ENCODE assay signal across 8 mouse cellular contexts in the genomic region with DNA sequence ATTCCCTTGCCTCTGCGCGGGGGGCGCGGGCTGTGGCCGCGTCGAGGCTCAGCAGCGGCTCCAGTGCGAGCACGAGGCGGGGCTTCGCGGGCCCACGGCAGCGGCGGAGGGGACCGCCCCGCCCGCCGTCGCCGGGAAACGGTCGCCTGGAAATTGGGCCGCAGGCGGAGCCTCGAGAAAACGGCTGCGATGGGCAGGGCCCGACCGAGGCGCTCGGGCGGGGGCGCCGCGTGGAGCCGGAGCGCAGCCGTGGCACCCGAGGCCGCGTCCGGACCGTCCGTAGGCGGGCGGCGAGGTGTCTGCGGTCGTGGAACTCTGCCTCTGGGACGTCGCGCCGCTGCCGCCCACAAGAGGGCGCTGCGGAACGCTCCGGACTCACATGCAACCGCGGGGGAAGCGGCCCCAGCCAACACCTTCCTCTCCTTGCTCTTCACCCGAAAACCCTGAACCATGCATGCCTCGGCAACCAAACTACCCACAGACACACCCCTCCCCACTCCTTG. TPM values are rescaled to one million over a fixed set of nuclear protein-coding genes. Genes with fewer than 3 reads are reported as not detected.
DNase-seq lines count a peak whose midpoint lies in the region; ATAC-seq and TF ChIP-seq lines count a peak whose summit lies in the region.

A gene (minus strand): TSS at position 52 of the 503 bp plus-strand sequence.

- no peak within 1 kb of the TSS for H3K27ac ChIP-seq in CH12.LX (ENCODE audit: insufficient read depth, low read depth)
- no peak within 1 kb of the TSS for H3K27ac ChIP-seq in forebrain, embryonic 13.5 days
- no peak within 1 kb of the TSS for H3K27ac ChIP-seq in liver, embryonic 16.5 days (ENCODE audit: low read length)
- no peak within 1 kb of the TSS for H3K27ac ChIP-seq in neural tube, embryonic 13.5 days (replicated peaks)
- H3K27ac ChIP-seq in testis, adult 2 months (ENCODE audit: control insufficient read depth, insufficient read depth, low read depth, low read length) = peak within 1 kb of the TSS; percentile 32; the same call in 1 of the 2 replicates

- peaks cover 5 to 28% of the 10 kb centered on the region in 2 experiments; a peak in 3 of 4 replicates for H3K4me1 ChIP-seq in CH12.LX (ENCODE audit: control insufficient read depth in 1 of 2, insufficient read depth in 2 of 2)
- peaks cover 50% of the 10 kb centered on the region for H3K4me1 ChIP-seq in forebrain, embryonic 13.5 days
- H3K4me1 ChIP-seq in liver, embryonic 16.5 days (ENCODE audit: control insufficient read depth, low read depth, low read length) = peaks cover 15% of the 10 kb centered on the region
- peaks cover 51% of the 10 kb centered on the region for H3K4me1 ChIP-seq in neural tube, embryonic 13.5 days (replicated peaks)
- peaks cover 48% of the 10 kb centered on the region for H3K4me1 ChIP-seq in testis, adult 2 months (ENCODE audit: control insufficient read depth, insufficient read depth, low read length)

- under 1% methylated on average over 61 of the region's 65 CpGs for WGBS in forebrain, embryonic 13.5 days
- 0% methylated on average over 61 of the region's 65 CpGs for WGBS in liver, embryonic 16.5 days (ENCODE audit: insufficient replicate concordance)
- 1% methylated on average over 61 of the region's 65 CpGs for WGBS in neural tube, embryonic 13.5 days

- peak; percentile 74 for TF ChIP-seq RAD21 in CH12.LX (IDR thresholded peaks at IDR 0.05; ENCODE audit: low read depth, low read length)

- TF ChIP-seq POLR2A in CH12.LX (IDR thresholded peaks at IDR 0.05; ENCODE audit: low read depth, low read length) = peak; percentile 28; the same call in 1 of the 2 replicates
- TF ChIP-seq POLR2A in testis, adult 2 months (IDR thresholded peaks at IDR 0.05; ENCODE audit: control insufficient read depth, low read depth, low read length) = peak; percentile 46; the same call in 1 of the 2 replicates

- H3K36me3 ChIP-seq in CH12.LX (replicated peaks in 1 of 2; ENCODE audit: control insufficient read depth in 1 of 2, insufficient read depth in 1 of 2, low read length in 1 of 2) = no peaks in the 10 kb centered on the region
- H3K36me3 ChIP-seq in forebrain, embryonic 13.5 days (ENCODE audit: poor library complexity, severe bottlenecking) = peaks cover 44% of the 10 kb centered on the region
- no peaks in the 10 kb centered on the region for H3K36me3 ChIP-seq in liver, embryonic 16.5 days (ENCODE audit: control insufficient read depth, insufficient read depth)
- H3K36me3 ChIP-seq in neural tube, embryonic 13.5 days = peaks cover 44% of the 10 kb centered on the region
- no peaks in the 10 kb centered on the region for H3K36me3 ChIP-seq in testis, adult 2 months (ENCODE audit: control insufficient read depth, insufficient read depth, low read length)

- in situ Hi-C loops in CH12.LX (cut with MboI; ENCODE audit: low pct_ligation_motif_present, low pct_unique_long_range_greater_than_20kb, low sequenced_read_pairs) = no loop called here

- no peaks in the 10 kb centered on the region for H3K79me2 ChIP-seq in CH12.LX (replicated peaks; ENCODE audit: control insufficient read depth, extremely low read depth, insufficient read depth, poor library complexity, severe bottlenecking)

- H3K9me3 ChIP-seq in CH12.LX (replicated peaks; ENCODE audit: low read length) = peaks cover 3% of the 10 kb centered on the region
- H3K9me3 ChIP-seq in forebrain, embryonic 13.5 days (replicated peaks) = no peaks in the 10 kb centered on the region
- no peaks in the 10 kb centered on the region for H3K9me3 ChIP-seq in liver, embryonic 16.5 days (replicated peaks; ENCODE audit: control insufficient read depth, low read length)
- no peaks in the 10 kb centered on the region for H3K9me3 ChIP-seq in neural tube, embryonic 13.5 days

- ATAC-seq in forebrain, embryonic 13.5 days = peak; percentile 31
- ATAC-seq in liver, embryonic 16.5 days (ENCODE audit: low read depth) = peak; percentile 17
- peak; percentile 7 for ATAC-seq in neural tube, embryonic 13.5 days (ENCODE audit: low read depth)

- peak; percentile 78 for DNase-seq in CH12.LX (ENCODE audit: extremely low read depth)
- peak; percentile 42 for DNase-seq in c-Kit-positive CD71-positive TER-119-negative erythroid progenitor cells, embryonic 14.5 days (ENCODE audit: low read depth)
- DNase-seq in heart, postnatal 10 days = peak; percentile 84 to 89
- DNase-seq in kidney, postnatal 4 days = peak; percentile 86 to 90

- dilution Hi-C loops in CH12.LX (cut with MboI; ENCODE audit: extremely low pct_ligation_motif_present, extremely low pct_unique_long_range_greater_than_20kb, low sequenced_read_pairs) = no loop called here

- H3K27me3 ChIP-seq in CH12.LX (replicated peaks) = peaks cover 97% of the 10 kb centered on the region
- H3K27me3 ChIP-seq in forebrain, embryonic 13.5 days = peaks cover 67% of the 10 kb centered on the region
- peaks cover 100% of the 10 kb centered on the region for H3K27me3 ChIP-seq in liver, embryonic 16.5 days (ENCODE audit: control insufficient read depth, insufficient read depth, low read depth, low read length)
- H3K27me3 ChIP-seq in neural tube, embryonic 13.5 days = peaks cover 58% of the 10 kb centered on the region
- no peaks in the 10 kb centered on the region for H3K27me3 ChIP-seq in testis, adult 2 months (ENCODE audit: control insufficient read depth, insufficient read depth, low read length)

- intact Hi-C loops in heart, postnatal 10 days (cut with DNase I) = loop anchor here (1.0 to 5.0 kb wide), 3 partner anchors 52 to 231 kb away; no protein-coding TSS in a partner anchor

- 0 out of 2 replicates have a peak, but pooled peaks have one; percentile 18 for TF ChIP-seq EP300 in CH12.LX (IDR thresholded peaks at IDR 0.05; ENCODE audit: low read length)

- peak within 1 kb of the TSS in 2 of 3 experiments; percentile 36 to 41 for H3K4me3 ChIP-seq in CH12.LX (replicated peaks in 1 of 3; ENCODE audit: low read depth in 2 of 3, low read length in 2 of 3, poor library complexity in 1 of 3)
- H3K4me3 ChIP-seq in forebrain, embryonic 13.5 days = peak within 1 kb of the TSS; percentile 86
- H3K4me3 ChIP-seq in liver, embryonic 16.5 days (ENCODE audit: low read depth, low read length) = peak within 1 kb of the TSS; percentile 53
- H3K4me3 ChIP-seq in neural tube, embryonic 13.5 days = peak within 1 kb of the TSS; percentile 81
- H3K4me3 ChIP-seq in testis, adult 2 months (ENCODE audit: control insufficient read depth, low read depth, low read length) = peak within 1 kb of the TSS; percentile 84

- no peak within 1 kb of the TSS for H3K9ac ChIP-seq in CH12.LX (ENCODE audit: insufficient read depth, low read depth)
- peak within 1 kb of the TSS; percentile 93 for H3K9ac ChIP-seq in forebrain, embryonic 13.5 days
- no peak within 1 kb of the TSS for H3K9ac ChIP-seq in liver, embryonic 16.5 days (ENCODE audit: low read depth, low read length)
- H3K9ac ChIP-seq in neural tube, embryonic 13.5 days = peak within 1 kb of the TSS; percentile 96

- H3K4me2 ChIP-seq in CH12.LX (ENCODE audit: insufficient read depth, low read depth, poor library complexity, severe bottlenecking) = peak within 1 kb of the TSS; percentile 57
- H3K4me2 ChIP-seq in forebrain, embryonic 13.5 days = peak within 1 kb of the TSS; percentile 88
- H3K4me2 ChIP-seq in liver, embryonic 16.5 days (ENCODE audit: low read depth, low read length) = peak within 1 kb of the TSS; percentile 75
- peak within 1 kb of the TSS; percentile 94 for H3K4me2 ChIP-seq in neural tube, embryonic 13.5 days

- peak; percentile 14 to 96; a peak in 2 of 4 replicates for TF ChIP-seq CTCF in CH12.LX (conservative IDR thresholded peaks at IDR 0.05 in 1 of 2, IDR thresholded peaks at IDR 0.05 in 1 of 2; ENCODE audit: low read depth in 2 of 2, low read length in 2 of 2)
- TF ChIP-seq CTCF in testis, adult 2 months (IDR thresholded peaks at IDR 0.05; ENCODE audit: control insufficient read depth, insufficient read depth, insufficient replicate concordance, low read depth, low read length) = peak; percentile 93

TF ChIP-seq in CH12.LX, 34 proteins besides CTCF, POLR2A, EP300 and RAD21 (continues in another document):
- TF ChIP-seq MYC (IDR thresholded peaks at IDR 0.05; ENCODE audit: low read depth, low read length) (peak; percentile 77), CHD1 (IDR thresholded peaks at IDR 0.05; ENCODE audit: low read depth, low read length) (no peak), E2F4 (IDR thresholded peaks at IDR 0.05; ENCODE audit: insufficient replicate concordance, low read depth, low read length) (no peak), ZMIZ1 (IDR thresholded peaks at IDR 0.05; ENCODE audit: low read depth, low read length) (no peak; the same call in 1 of the 2 replicates), RCOR1 (conservative IDR thresholded peaks at IDR 0.05; ENCODE audit: low read depth, low read length) (0 out of 2 replicates have a peak, but pooled peaks have one; percentile 46), MAZ (IDR thresholded peaks at IDR 0.05; ENCODE audit: low read depth, low read length) (peak; percentile 82), CHD2 (IDR thresholded peaks at IDR 0.05; ENCODE audit: low read length) (peak; percentile 47; the same call in 1 of the 2 replicates), SMC3 (IDR thresholded peaks at IDR 0.05; ENCODE audit: low read depth, low read length) (peak; percentile 76), GABPA (IDR thresholded peaks at IDR 0.05; ENCODE audit: insufficient replicate concordance, low read depth, low read length) (no peak), JUN (IDR thresholded peaks at IDR 0.05; ENCODE audit: insufficient read depth, low read depth, low read length) (no peak), TCF12 (IDR thresholded peaks at IDR 0.05; ENCODE audit: low read depth, low read length) (0 out of 2 replicates have a peak, but pooled peaks have one; percentile 50), ETS1 (conservative IDR thresholded peaks at IDR 0.05; ENCODE audit: low read depth, low read length) (no peak), USF1 (IDR thresholded peaks at IDR 0.05; ENCODE audit: low read depth, low read length) (no peak), MAFK (IDR thresholded peaks at IDR 0.05; ENCODE audit: insufficient replicate concordance, low read length) (no peak), NRF1 (IDR thresholded peaks at IDR 0.05; ENCODE audit: low read depth, low read length) (no peak; the same call in 1 of the 2 replicates), MEF2A (IDR thresholded peaks at IDR 0.05; ENCODE audit: borderline replicate concordance, low read depth, low read length) (peak; percentile 65; the same call in 1 of the 2 replicates)

RNA-seq across cellular contexts. Expression of the gene that starts here (rescaled TPM):
- total RNA-seq in CH12.LX (2012; rRNA removed) = 0.71 and 1.4 TPM in 2 replicates
- total RNA-seq in CH12.LX (2014; rRNA removed) = not detected in 2 replicates
- 0.46 TPM in 1 of 2 replicates, not detected in the other for polyA plus RNA-seq in CH12.LX (2012; ENCODE audit: insufficient read length, low read depth)
- 10.0 and 18.2 TPM in 2 replicates for polyA plus RNA-seq in forebrain, embryonic 13.5 days (2015; fragmentation: Nextera tagmentation; extraction: Ambion mirVana)
- total RNA-seq in heart, postnatal 10 days (2021) = 1 to 10 TPM; 2.2 to 4.1 TPM
- 0.28 and 0.55 TPM in 2 replicates for polyA plus RNA-seq in liver, embryonic 16.5 days (2015; fragmentation: Nextera tagmentation; extraction: Ambion mirVana)
- polyA plus RNA-seq in neural tube, embryonic 13.5 days (2015; fragmentation: Nextera tagmentation; extraction: Ambion mirVana) = 14.1 and 19.2 TPM in 2 replicates
- 9.5 and 11.6 TPM in 2 replicates for polyA plus RNA-seq in testis, adult 2 months (2012; rRNA removed)

Comparison
In these comparisons a context has a peak if more than half of its experiments do, and no peak if none do; other contexts are left out.
1. Peak in ATAC-seq, H3K4me3 ChIP-seq and H3K4me2 ChIP-seq in liver, embryonic 16.5 days; RNA of the gene not detected or under 1 TPM.
2. H3K9ac ChIP-seq: peak in forebrain, embryonic 13.5 days (single experiment) and neural tube, embryonic 13.5 days (single experiment); none in CH12.LX (single experiment) and liver, embryonic 16.5 days (single experiment).
3. Peak in every context shown above with its lines, with median percentiles within 50 percentile points of each other: DNase-seq, H3K4me2 ChIP-seq, H3K4me3 ChIP-seq and ATAC-seq.